Mouse (Mus musculus): ENCODE results near the gene Fli1. TPM values are rescaled to one million over a fixed set of nuclear protein-coding genes. Genes with fewer than 3 reads are reported as not detected.

The Fli1 gene
- polyA plus RNA-seq, 1 experiment, result not detected

DNA sequence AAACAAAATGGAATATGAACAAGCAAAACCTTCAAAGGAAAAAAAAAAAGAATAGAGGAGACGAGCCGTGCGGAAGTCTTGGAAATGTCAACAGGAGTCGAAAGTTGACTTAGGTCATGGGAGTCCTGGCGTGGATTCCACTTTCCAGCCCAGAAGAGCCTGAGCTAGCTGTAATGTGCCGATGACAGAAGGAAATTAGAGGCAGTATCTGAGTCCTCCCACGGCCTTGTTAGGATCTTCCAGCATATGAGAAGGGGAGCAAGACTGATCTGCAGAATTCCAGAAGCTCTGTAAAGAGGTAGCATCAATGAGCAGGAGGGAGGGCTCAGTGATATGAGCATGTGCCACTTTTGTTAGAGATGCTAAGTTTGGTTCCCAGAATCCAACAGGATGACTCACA, 166.6 kb downstream of the Fli1 start:
- Histone ChIP-seq H3K79me2 (ENCODE audit: control insufficient read depth, insufficient read depth) (no peaks in the 10 kb centered on the region), H3K27me3 (ENCODE audit: control insufficient read depth, insufficient read depth, insufficient read length) (peaks cover 9% of the 10 kb centered on the region), H3K36me3 (ENCODE audit: control insufficient read depth, insufficient read depth) (no peaks in the 10 kb centered on the region), H3K4me3 (no peak overlapping the region), H3ac (ENCODE audit: control insufficient read depth, insufficient read length) (no peak overlapping the region), H3K4me2 (ENCODE audit: low read depth) (no peak overlapping the region)
- TF ChIP-seq MAX (IDR thresholded peaks at IDR 0.05; ENCODE audit: low read depth) (no peak), MYOD1 (IDR thresholded peaks at IDR 0.05; ENCODE audit: control insufficient read depth in 1 of 3, insufficient read length in 2 of 3, low read depth in 2 of 3) (no peak), MYOG (IDR thresholded peaks at IDR 0.05; ENCODE audit: control insufficient read depth in 1 of 3, insufficient read depth in 1 of 3, insufficient read length in 2 of 3, low read depth in 2 of 3) (no peak), TCF3 (IDR thresholded peaks at IDR 0.05; ENCODE audit: insufficient read length, low read depth) (no peak), USF1 (IDR thresholded peaks at IDR 0.05; ENCODE audit: low read depth) (no peak), SRF (IDR thresholded peaks at IDR 0.05; ENCODE audit: control insufficient read depth, insufficient read length, low read depth) (no peak), POLR2A (IDR thresholded peaks at IDR 0.05; ENCODE audit: insufficient read length, low read depth) (no peak), E2F4 (IDR thresholded peaks at IDR 0.05; ENCODE audit: insufficient read depth) (no peak), TCF12 (IDR thresholded peaks at IDR 0.05; ENCODE audit: insufficient read depth, poor library complexity, severe bottlenecking) (no peak), POLR2AphosphoS2 (IDR thresholded peaks at IDR 0.05; ENCODE audit: insufficient read length, low read depth) (no peak), REST (IDR thresholded peaks at IDR 0.05; ENCODE audit: insufficient read depth, insufficient read length) (no peak), CEBPB (IDR thresholded peaks at IDR 0.05; ENCODE audit: insufficient read depth, poor library complexity, severe bottlenecking) (no peak)

- H3K4me2 ChIP-seq (ENCODE audit: low read depth), result no peak overlapping the region
- H3K27me3 ChIP-seq (ENCODE audit: control insufficient read depth, insufficient read depth, insufficient read length), result peaks cover 9% of the 10 kb centered on the region
- H3K4me3 ChIP-seq, result no peak overlapping the region
- TF ChIP-seq USF1 (IDR thresholded peaks at IDR 0.05; ENCODE audit: low read depth) (no peak), MAX (IDR thresholded peaks at IDR 0.05; ENCODE audit: low read depth) (no peak), E2F4 (IDR thresholded peaks at IDR 0.05; ENCODE audit: insufficient read depth) (no peak), REST (IDR thresholded peaks at IDR 0.05; ENCODE audit: insufficient read depth, insufficient read length) (no peak), CEBPB (IDR thresholded peaks at IDR 0.05; ENCODE audit: insufficient read depth, poor library complexity, severe bottlenecking) (no peak), POLR2A (IDR thresholded peaks at IDR 0.05; ENCODE audit: insufficient read length, low read depth) (no peak), TCF3 (IDR thresholded peaks at IDR 0.05; ENCODE audit: insufficient read length, low read depth) (no peak), MYOD1 (IDR thresholded peaks at IDR 0.05; ENCODE audit: control insufficient read depth in 1 of 3, insufficient read length in 2 of 3, low read depth in 2 of 3) (no peak), TCF12 (IDR thresholded peaks at IDR 0.05; ENCODE audit: insufficient read depth, poor library complexity, severe bottlenecking) (no peak)
- no peaks in the 10 kb centered on the region for H3K36me3 ChIP-seq (ENCODE audit: control insufficient read depth, insufficient read depth)
- H3K79me2 ChIP-seq (ENCODE audit: control insufficient read depth, insufficient read depth), result no peaks in the 10 kb centered on the region
- no peak overlapping the region for H3ac ChIP-seq (ENCODE audit: control insufficient read depth, insufficient read length)
These were observed 169.0 kb downstream of the Fli1 start for GRCm38 (mm10) chr9:32373656-32374055.

Other genes with a start within 250 kb of the Fli1 start
- not detected for gene Kcnj5, start 198.5 kb downstream of the Fli1 start, polyA plus RNA-seq (2012; fragmentation: generic; extraction: Trizol)
- gene Kcnj1, start 170.4 kb downstream of the Fli1 start, polyA plus RNA-seq (2012; fragmentation: generic; extraction: Trizol), result not detected
- gene Ets1, start 93.4 kb upstream of the Fli1 start, polyA plus RNA-seq (2012; fragmentation: generic; extraction: Trizol), result 5.4 TPM

Data from myocyte (in vitro differentiated cells).